Mouse (Mus musculus) liver, postnatal 0 days (tissue): ENCODE measurements at regions not wholly inside any gene's neighbourhood (a gene's known extent, or its start where the extent isn't known, plus 50 kb on each side); places are given as distances from the start of the nearest gene placed in this dataset.
A peak's percentile ranks its signal among the peaks of the same experiment; 100 is the strongest.

ENCODE experiments used
- ATAC-seq: fragments of 200-750 bp; cut with Nextera tagmentation; 2 replicates; pipeline ENCODE4 v1.8.0; 2017; ENCODE audit warnings: mild to moderate bottlenecking, moderate library complexity
- DNase-seq: peaks from one replicate; pipeline ENCODE4 v3.0.0-alpha.2; 2016
- H3K27ac ChIP-seq: fragments of 300-500 bp; sonication (generic); 2 replicates; pipeline ENCODE4 v1.5.1; 2014; ENCODE audit warnings: antibody characterized with exemption, moderate library complexity, mild to moderate bottlenecking, low read depth
- H3K27me3 ChIP-seq: fragments of 300-500 bp; sonication (generic); 2 replicates; pipeline ENCODE4 v1.6.1; 2014; ENCODE audit warnings: low read length, control low read depth, mixed read lengths; ENCODE audit not compliant: insufficient read depth
- H3K36me3 ChIP-seq: fragments of 300-500 bp; sonication (generic); replicated peaks from 2 replicates; pipeline ENCODE4 v1.6.1; 2014; ENCODE audit warnings: mild to moderate bottlenecking, control low read depth, low read length, moderate library complexity, mixed read lengths; ENCODE audit not compliant: insufficient read depth
- H3K4me1 ChIP-seq: fragments of 300-500 bp; sonication (generic); 2 replicates; pipeline ENCODE4 v1.6.1; 2014; ENCODE audit warnings: antibody characterized with exemption, mild to moderate bottlenecking, control low read depth; ENCODE audit not compliant: insufficient read depth
- H3K4me2 ChIP-seq: fragments of 300-500 bp; sonication (generic); 2 replicates; pipeline ENCODE4 v1.6.1; 2014; ENCODE audit warnings: low read depth, mild to moderate bottlenecking, low read length, moderate library complexity, mixed read lengths
- H3K4me3 ChIP-seq: fragments of 300-500 bp; sonication (generic); 2 replicates; pipeline ENCODE4 v1.5.1; 2014; ENCODE audit warnings: low read depth, low read length
- H3K9ac ChIP-seq: fragments of 300-500 bp; sonication (generic); replicated peaks from 2 replicates; pipeline ENCODE4 v1.6.1; 2014; ENCODE audit warnings: mild to moderate bottlenecking, moderate library complexity
- H3K9me3 ChIP-seq: fragments of 300-500 bp; sonication (generic); 2 replicates; pipeline ENCODE4 v1.6.1; 2016; ENCODE audit warnings: mild to moderate bottlenecking, control low read depth, low read length, mixed read lengths
- CTCF ChIP-seq: sonication (generic); IDR thresholded peaks from 2 replicates; pipeline ENCODE4 v1.5.1; 2016; ENCODE audit warnings: antibody characterized with exemption, low read depth
- EP300 ChIP-seq: IDR thresholded peaks from 2 replicates; pipeline ENCODE4 v1.6.1; 2016; ENCODE audit warnings: antibody characterized with exemption, low read depth, mild to moderate bottlenecking
- WGBS: fragments of 180-500 bp; shearing (Covaris S2); extraction: QIAGEN DNeasy Blood & Tissue Kit; methylation state at CpG from one replicate; pipeline ENCODE4 v1.1.7; 2014; ENCODE audit not compliant: insufficient replicate concordance; 5-methylcytosine and 5-hydroxymethylcytosine counted together

DNA sequence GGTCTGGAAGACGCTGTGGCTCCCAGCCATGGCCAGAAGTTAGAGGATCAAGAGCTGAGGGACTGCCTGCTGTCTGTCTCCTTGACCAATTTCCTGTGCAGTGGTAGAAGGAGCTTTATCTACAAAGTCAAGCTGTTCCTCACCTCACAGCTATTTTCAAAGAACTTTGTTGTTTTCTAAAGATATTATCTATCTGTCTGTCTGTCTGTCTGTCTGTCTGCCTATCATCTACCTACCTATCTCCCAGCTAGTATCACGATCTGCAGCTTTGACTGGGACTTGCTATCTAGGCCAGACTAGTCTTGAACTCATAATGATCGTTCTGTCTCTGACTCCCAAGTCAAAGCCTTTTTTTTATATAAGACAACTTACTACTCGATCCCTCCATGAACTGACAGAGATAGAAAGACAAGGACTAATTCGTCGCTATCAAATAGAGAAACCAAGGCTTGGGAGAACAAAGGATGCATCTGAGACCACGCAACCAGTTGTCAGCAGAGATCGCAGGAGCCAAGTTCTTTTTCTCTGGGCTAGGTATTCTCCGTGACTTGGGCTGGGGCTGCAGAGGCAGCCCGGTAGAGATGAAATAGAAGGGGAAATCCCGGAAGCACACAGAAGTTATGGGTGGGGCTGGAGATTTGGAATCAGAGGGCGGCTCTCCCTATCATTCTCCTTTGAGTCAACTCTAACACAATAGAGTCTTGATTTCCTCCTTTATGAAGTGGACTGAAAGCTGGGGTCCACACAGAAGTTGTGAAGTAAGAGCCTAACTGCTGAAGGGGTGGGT lies 59.2 kb upstream of the Haao start:
- peak; percentile 26; the same call in 1 of the 2 replicates for ATAC-seq

DNA sequence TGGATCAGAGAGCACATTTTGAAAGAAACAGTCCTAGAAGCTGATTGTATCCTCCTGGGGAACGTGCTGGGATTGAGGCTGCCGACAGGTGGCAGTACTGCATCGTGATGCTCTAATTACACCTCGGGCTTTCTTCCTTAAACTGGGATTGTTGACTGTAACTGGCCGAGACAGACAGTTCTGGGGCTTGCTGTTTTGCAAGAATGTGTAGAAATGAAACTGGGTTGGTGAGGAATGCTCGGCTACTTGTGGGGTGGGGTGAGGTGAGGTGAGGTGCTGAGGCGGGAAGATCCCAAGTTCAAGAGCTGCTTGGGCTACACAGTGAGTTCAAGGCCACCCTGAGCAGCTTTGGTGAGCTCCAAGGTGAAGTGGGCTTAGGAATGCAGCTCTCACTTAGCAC lies 55.7 kb upstream of the Haao start:
- Histone ChIP-seq H3K4me2 (no peak overlapping the region), H3K9me3 (no peaks in the 10 kb centered on the region), H3K4me1 (no peaks in the 10 kb centered on the region), H3K9ac (no peak overlapping the region), H3K27me3 (no peaks in the 10 kb centered on the region), H3K36me3 (no peaks in the 10 kb centered on the region), H3K27ac (no peak overlapping the region), H3K4me3 (no peak overlapping the region)
- ATAC-seq (peak; percentile 77), DNase-seq (peak; percentile 82)
- peak; percentile 95 for TF ChIP-seq CTCF
- TF ChIP-seq EP300, result peak; percentile 35; the same call in 1 of the 2 replicates
- WGBS, result 2% methylated on average over 7 of the region's 7 CpGs

More for the DNA sequence above, 59.2 kb upstream of the Haao start:
- Histone ChIP-seq H3K27me3 (no peaks in the 10 kb centered on the region), H3K9ac (no peak overlapping the region), H3K4me2 (no peak overlapping the region), H3K36me3 (no peaks in the 10 kb centered on the region), H3K27ac (no peak overlapping the region), H3K4me1 (peaks cover 6% of the 10 kb centered on the region; the same call in 1 of the 2 replicates), H3K9me3 (no peaks in the 10 kb centered on the region), H3K4me3 (no peak overlapping the region)
- no peak for TF ChIP-seq CTCF
- TF ChIP-seq EP300, result peak; percentile 84
- WGBS, result 44% methylated on average over 12 of the region's 12 CpGs
- no peak for DNase-seq

DNA sequence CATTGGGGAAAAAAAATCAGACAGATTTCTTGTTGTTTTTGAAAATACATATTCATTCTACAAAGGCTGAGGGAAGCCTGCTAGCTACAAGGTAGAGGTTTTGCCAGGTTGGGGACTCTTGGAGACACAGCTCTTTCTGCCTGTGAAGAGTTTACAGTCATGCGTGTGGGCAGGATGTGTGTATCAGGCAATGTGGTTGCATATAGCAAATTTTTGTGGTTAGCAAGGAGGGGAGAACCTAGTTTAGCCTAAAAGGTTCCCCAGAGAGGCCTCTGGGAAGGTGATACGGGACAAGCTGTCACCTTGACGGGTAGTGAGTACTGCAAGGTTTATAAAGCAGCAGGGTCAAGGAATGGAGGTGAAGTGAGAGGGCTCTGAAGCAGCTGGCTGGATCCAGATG lies 54.8 kb upstream of the Haao start:
- Histone ChIP-seq H3K27ac (no peak overlapping the region), H3K27me3 (no peaks in the 10 kb centered on the region), H3K36me3 (no peaks in the 10 kb centered on the region), H3K4me2 (no peak overlapping the region), H3K4me1 (peaks cover 5% of the 10 kb centered on the region; the same call in 1 of the 2 replicates), H3K4me3 (no peak overlapping the region), H3K9ac (no peak overlapping the region), H3K9me3 (no peaks in the 10 kb centered on the region)
- 50% methylated on average over 3 of the region's 3 CpGs for WGBS
- DNase-seq, result no peak
- no peak for TF ChIP-seq CTCF
- no peak for TF ChIP-seq EP300
- no peak for ATAC-seq

DNA sequence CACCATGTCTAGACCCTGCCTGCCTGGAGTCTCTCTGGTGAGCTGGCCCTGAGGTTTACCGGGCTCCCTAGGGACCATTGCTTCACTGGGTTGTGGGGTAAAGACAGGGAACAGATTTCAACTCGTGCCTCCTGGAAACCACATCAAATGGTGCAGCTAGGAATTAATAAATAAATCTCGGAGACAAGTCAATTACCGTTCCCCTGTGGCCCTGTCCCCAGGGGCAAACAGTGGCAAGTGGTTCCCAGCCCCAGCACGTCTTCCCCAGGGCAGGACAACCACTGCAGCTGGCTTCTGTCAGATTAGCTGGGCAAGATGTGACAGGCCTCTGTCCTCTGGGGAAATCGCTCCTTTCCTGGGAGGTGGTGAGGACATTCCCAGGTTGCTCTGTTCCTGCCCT lies 54.3 kb upstream of the Haao start:
- Histone ChIP-seq H3K9ac (no peak overlapping the region), H3K27me3 (no peaks in the 10 kb centered on the region), H3K4me3 (no peak overlapping the region), H3K36me3 (no peaks in the 10 kb centered on the region), H3K9me3 (no peaks in the 10 kb centered on the region), H3K27ac (no peak overlapping the region), H3K4me1 (peaks cover 8% of the 10 kb centered on the region; the same call in 1 of the 2 replicates), H3K4me2 (no peak overlapping the region)
- ATAC-seq (no peak), DNase-seq (no peak)
- TF ChIP-seq EP300 (no peak), CTCF (no peak)
- WGBS, result 49% methylated on average over 6 of the region's 6 CpGs

DNA sequence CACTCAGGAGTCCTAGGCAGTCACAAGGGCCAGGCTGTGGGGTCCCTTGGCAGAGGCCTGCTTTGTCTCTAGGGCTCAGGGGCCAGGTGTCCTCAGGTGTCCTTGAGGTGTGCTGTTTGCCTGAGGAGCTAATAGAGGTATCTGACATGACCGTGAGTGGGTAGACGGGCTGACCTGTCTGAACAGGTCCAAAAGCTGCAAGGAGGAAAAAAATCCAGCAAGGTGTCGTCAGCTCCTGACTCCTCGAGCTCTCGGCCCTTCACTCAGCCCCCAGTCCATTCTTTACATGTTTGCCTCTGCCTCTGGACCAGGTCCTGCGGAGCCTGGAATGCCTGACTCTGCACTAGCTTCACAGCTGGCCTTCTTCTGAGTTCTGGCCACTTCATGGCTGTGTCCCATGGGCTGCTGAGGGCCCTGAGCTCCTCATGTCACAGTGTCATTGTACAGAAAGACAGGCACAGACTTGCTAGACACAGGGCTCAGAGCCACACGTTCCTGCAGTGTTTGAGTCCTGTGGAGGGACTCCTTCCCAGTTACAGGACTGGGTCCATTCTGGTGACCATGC lies 51.9 kb upstream of the Haao start:
- no peaks in the 10 kb centered on the region for H3K9me3 ChIP-seq
- no peak overlapping the region for H3K4me3 ChIP-seq
- no peaks in the 10 kb centered on the region for H3K36me3 ChIP-seq
- no peaks in the 10 kb centered on the region for H3K27me3 ChIP-seq
- TF ChIP-seq EP300 (no peak), CTCF (no peak)
- no peak overlapping the region for H3K4me2 ChIP-seq
- H3K4me1 ChIP-seq, result peaks cover 8% of the 10 kb centered on the region; the same call in 1 of the 2 replicates
- WGBS, result 63% methylated on average over 7 of the region's 7 CpGs
- ATAC-seq, result no peak
- H3K27ac ChIP-seq, result no peak overlapping the region
- H3K9ac ChIP-seq, result no peak overlapping the region
- no peak for DNase-seq

DNA sequence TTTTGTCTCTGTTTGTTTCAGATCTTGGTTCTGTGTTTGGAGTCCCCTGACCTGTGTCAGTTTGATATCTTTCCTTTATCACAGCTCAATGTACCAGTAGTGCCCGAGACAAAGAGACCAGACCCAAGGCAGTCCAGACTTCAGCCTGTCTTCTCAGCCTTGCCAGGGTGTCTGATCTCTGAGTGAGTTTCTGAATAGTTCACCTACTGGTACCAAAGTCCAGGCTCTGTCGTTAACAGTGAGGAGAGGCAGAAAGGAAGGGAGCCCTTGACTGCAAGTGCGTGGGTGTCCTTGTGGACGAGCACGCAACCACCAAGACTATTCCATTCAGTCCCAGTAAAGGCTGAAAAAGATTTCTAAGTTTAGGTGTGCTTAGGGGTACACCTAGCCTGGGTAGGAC lies 50.8 kb upstream of the Haao start:
- 60% methylated on average over 5 of the region's 5 CpGs for WGBS
- H3K9me3 ChIP-seq, result no peaks in the 10 kb centered on the region
- ATAC-seq (no peak), DNase-seq (no peak)
- H3K27ac ChIP-seq, result no peak overlapping the region
- no peak overlapping the region for H3K4me3 ChIP-seq
- no peaks in the 10 kb centered on the region for H3K36me3 ChIP-seq
- H3K4me1 ChIP-seq, result peaks cover 8% of the 10 kb centered on the region; the same call in 1 of the 2 replicates
- H3K27me3 ChIP-seq, result no peaks in the 10 kb centered on the region
- TF ChIP-seq EP300 (no peak), CTCF (no peak)
- no peak overlapping the region for H3K4me2 ChIP-seq
- no peak overlapping the region for H3K9ac ChIP-seq
